21 mouse cellular contexts compared by ENCODE assay signal in the genomic region with DNA sequence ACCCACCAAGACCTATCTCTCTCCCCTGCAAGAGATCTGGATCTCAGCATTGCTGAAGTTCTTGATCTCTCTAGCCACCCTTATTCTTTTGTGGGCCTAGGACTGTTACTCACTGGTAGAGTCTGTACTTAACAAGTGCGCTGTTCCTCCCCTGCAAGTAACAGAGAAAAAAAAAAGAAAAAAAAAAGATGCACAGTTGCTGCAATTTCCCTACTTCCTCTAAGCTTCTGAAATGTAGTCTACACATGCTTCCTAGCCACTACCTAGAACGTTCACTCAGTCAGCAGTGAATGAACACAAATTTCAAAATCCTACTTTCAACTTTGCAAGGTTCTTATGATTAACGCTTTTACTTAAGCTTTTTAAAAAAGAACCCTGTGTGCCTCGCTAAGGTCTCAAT.
"Had no signal": no experiment of that assay in that cellular context is flagged by ENCODE, and none has a peak within 500 bp of the region (broad histone marks: within the 10 kb centered on the region; RNA-seq: fewer than 3 reads in every experiment).

No protein-coding gene starts in this region.

- H3K9me3 ChIP-seq: hindbrain, embryonic 10.5 days; hindbrain, embryonic 12.5 days; limb, embryonic 10.5 days; limb, embryonic 12.5 days; liver, embryonic 13.5 days; liver, embryonic 15.5 days had no signal

- H3K4me1 ChIP-seq: liver, embryonic 13.5 days; liver, embryonic 15.5 days had no signal

- H3K4me2 ChIP-seq: heart, embryonic 11.5 days; hindbrain, embryonic 12.5 days; hindbrain, embryonic 14.5 days; limb, embryonic 12.5 days; liver, embryonic 11.5 days; liver, embryonic 13.5 days; liver, embryonic 15.5 days had no signal

- H3K27me3 ChIP-seq: hindbrain, embryonic 12.5 days; limb, embryonic 12.5 days; liver, embryonic 13.5 days; liver, embryonic 15.5 days had no signal

- H3K27ac ChIP-seq: heart, adult 2 months; hindbrain, embryonic 10.5 days; hindbrain, embryonic 14.5 days; layer of hippocampus, adult 2 months; left cerebral cortex, adult 2 months; limb, embryonic 10.5 days; limb, embryonic 12.5 days; liver, embryonic 13.5 days; liver, embryonic 15.5 days had no signal

- ATAC-seq: hindbrain, embryonic 16.5 days; intestine, embryonic 16.5 days had no signal

- H3K4me3 ChIP-seq: heart, adult 2 months; hindbrain, embryonic 10.5 days; hindbrain, embryonic 12.5 days; layer of hippocampus, adult 2 months; left cerebral cortex, adult 2 months; limb, embryonic 10.5 days; limb, embryonic 12.5 days; liver, embryonic 13.5 days; liver, embryonic 15.5 days had no signal

- DNase-seq: gastrocnemius, postnatal 14 days; gastrocnemius, postnatal 36 days; heart, adult 2 months; heart, postnatal 10 days; kidney, adult 11 months; kidney, adult 8-10 months; kidney, postnatal 25 days; liver; liver, embryonic 13.5 days had no signal

- H3K9ac ChIP-seq: hindbrain, embryonic 12.5 days; hindbrain, embryonic 14.5 days; limb, embryonic 12.5 days; liver, embryonic 13.5 days; liver, embryonic 15.5 days had no signal

- H3K36me3 ChIP-seq: hindbrain, embryonic 10.5 days; hindbrain, embryonic 12.5 days; limb, embryonic 10.5 days; limb, embryonic 12.5 days; liver, embryonic 13.5 days; liver, embryonic 15.5 days had no signal
